Mouse (Mus musculus): ENCODE results near the gene Fgf7. TPM values are rescaled to one million over a fixed set of nuclear protein-coding genes. Genes with fewer than 3 reads are reported as not detected.

Fgf7 gene
- 0.70 and 1.4 TPM in 2 replicates for polyA plus RNA-seq (2012; rRNA removed; ENCODE audit: low replicate concordance)

GRCm38 (mm10) chr2:126034379-126035005 is at the start of gene Fgf7:
TSS of gene Fgf7 (plus strand) at chr2:126034658.

Other genes with a start within 250 kb of the Fgf7 start
- gene Galk2, start 175.5 kb upstream of the Fgf7 start, polyA plus RNA-seq (2012; rRNA removed; ENCODE audit: low replicate concordance), result 7.8 and 8.2 TPM in 2 replicates
- 0.35 and 0.57 TPM in 2 replicates for gene Cops2, start 175.5 kb upstream of the Fgf7 start, polyA plus RNA-seq (2012; rRNA removed; ENCODE audit: low replicate concordance)
- gene Fam227b, start 117.3 kb downstream of the Fgf7 start, polyA plus RNA-seq (2012; rRNA removed; ENCODE audit: low replicate concordance), result not detected in 2 replicates
- gene Dtwd1, start 117.5 kb downstream of the Fgf7 start, polyA plus RNA-seq (2012; rRNA removed; ENCODE audit: low replicate concordance), result 0.28 TPM in 2 replicates
- gene Gm17555, start 180.4 kb downstream of the Fgf7 start, polyA plus RNA-seq (2012; rRNA removed; ENCODE audit: low replicate concordance), result not detected in 2 replicates

Measured in duodenum, adult 2 months (tissue).